Mouse (Mus musculus): ENCODE data around the gene Ms4a18. TPM values are rescaled to one million over a fixed set of nuclear protein-coding genes. Genes with fewer than 3 reads are reported as not detected.

Ms4a18 gene
- polyA plus RNA-seq, 1 experiment from 2014 or later = not detected

- Histone ChIP-seq H3K9ac (no peak overlapping the region), H3K4me1 (0 out of 2 replicates have a peak, but pooled peaks cover 5% of the 10 kb centered on the region), H3K36me3 (no peaks in the 10 kb centered on the region), H3K4me3 (no peak overlapping the region), H3K4me2 (no peak overlapping the region), H3K27me3 (no peaks in the 10 kb centered on the region), H3K27ac (no peak overlapping the region), H3K9me3 (no peaks in the 10 kb centered on the region)
- no peak for ATAC-seq (ENCODE audit: borderline replicate concordance, extremely low read depth, low FRiP score, low TSS enrichment)
- WGBS = 83% methylated on average over 5 of the region's 5 CpGs
Measured at GRCm38 (mm10) chr19:10980210-10980609, 37.6 kb downstream of the Ms4a18 start.

DNA sequence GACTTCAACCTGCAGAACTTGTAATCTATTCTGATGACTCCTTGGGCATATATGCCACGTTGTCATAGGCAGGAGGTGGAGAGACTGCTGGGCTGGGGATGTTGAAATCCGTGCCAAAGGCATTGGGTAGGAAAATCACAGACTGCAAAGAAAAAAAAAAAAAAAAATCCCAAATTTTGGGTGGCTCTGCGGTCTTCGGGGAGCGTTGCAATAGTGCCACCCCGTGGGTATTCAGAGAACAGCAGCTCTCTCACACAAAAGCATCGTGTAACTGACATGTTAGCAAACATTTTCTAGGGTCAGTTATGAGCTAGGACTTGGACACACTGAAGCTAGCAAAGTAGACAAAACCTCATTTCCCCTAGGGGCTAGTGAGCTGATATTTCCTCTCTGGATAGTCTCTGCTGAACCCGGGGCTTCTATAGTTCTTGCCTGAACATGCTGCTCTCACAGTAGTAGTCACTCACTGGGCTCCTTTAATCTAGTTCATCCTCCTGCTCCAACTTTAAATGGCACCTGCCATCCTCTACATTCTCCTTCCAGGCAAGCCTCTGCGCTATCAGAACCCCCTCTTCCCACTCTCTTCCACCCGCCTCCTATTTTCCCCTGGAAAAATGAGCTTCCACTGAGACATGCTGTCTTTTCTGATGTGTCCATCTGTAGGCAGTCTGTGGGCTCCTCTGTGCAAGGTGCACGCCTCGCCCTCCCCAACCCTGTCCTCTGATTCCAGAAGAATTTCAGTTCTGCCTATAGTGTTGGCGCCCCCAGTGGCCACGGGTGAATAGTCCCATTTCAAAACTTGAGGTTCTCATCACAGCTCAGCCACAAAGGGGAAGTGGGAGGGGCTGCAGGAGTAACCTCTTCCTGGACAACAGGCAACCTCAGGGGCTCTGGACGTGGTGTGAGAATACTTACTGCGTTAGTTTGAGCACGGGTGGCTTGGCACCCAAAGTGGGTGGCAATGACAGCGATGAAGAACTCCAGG is 38.4 kb downstream of the Ms4a18 start:
- peak; percentile 47; the same call in 1 of the 2 replicates for ATAC-seq (ENCODE audit: borderline replicate concordance, extremely low read depth, low FRiP score, low TSS enrichment)
- 11% methylated on average over 18 of the region's 18 CpGs for WGBS
- Histone ChIP-seq H3K4me1 (peaks cover 7% of the 10 kb centered on the region), H3K27me3 (no peaks in the 10 kb centered on the region), H3K27ac (no peak overlapping the region), H3K9me3 (no peaks in the 10 kb centered on the region), H3K4me3 (no peak overlapping the region), H3K4me2 (peak overlapping the region; percentile 31; the same call in 1 of the 2 replicates), H3K9ac (no peak overlapping the region), H3K36me3 (no peaks in the 10 kb centered on the region)

DNA sequence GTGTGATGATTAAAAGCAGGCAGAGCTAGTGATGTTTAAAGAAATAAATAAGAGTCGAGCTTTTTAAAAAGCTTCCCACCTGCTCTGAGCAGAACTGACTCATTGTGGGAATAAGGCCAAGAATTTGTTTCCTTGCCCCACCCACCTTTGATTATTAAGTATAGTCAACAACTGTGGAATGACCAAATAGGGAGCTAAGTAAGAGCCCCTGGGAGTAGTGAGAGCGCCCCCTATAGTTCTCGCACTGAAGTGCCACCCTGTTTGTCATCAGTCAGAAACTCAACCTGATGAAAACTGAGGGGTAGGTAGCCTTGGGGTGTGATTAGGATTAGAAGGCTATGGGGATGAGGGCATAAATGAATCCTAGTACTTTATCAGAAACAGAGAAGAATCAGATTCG is 41.5 kb downstream of the Ms4a18 start:
- ATAC-seq (ENCODE audit: borderline replicate concordance, extremely low read depth, low FRiP score, low TSS enrichment) = no peak
- 34% methylated on average over 4 of the region's 4 CpGs for WGBS
- H3K9ac ChIP-seq = no peak overlapping the region
- no peak overlapping the region for H3K4me3 ChIP-seq
- no peak overlapping the region for H3K4me2 ChIP-seq
- no peaks in the 10 kb centered on the region for H3K36me3 ChIP-seq
- H3K9me3 ChIP-seq = no peaks in the 10 kb centered on the region
- H3K27me3 ChIP-seq = no peaks in the 10 kb centered on the region
- no peak overlapping the region for H3K27ac ChIP-seq
- H3K4me1 ChIP-seq = peaks cover 15% of the 10 kb centered on the region

- no peaks in the 10 kb centered on the region for H3K9me3 ChIP-seq
- H3K4me1 ChIP-seq = peaks cover 15% of the 10 kb centered on the region
- H3K36me3 ChIP-seq = no peaks in the 10 kb centered on the region
- no peak overlapping the region for H3K4me2 ChIP-seq
- H3K9ac ChIP-seq = no peak overlapping the region
- ATAC-seq (ENCODE audit: borderline replicate concordance, extremely low read depth, low FRiP score, low TSS enrichment) = no peak
- no peak overlapping the region for H3K4me3 ChIP-seq
- H3K27ac ChIP-seq = no peak overlapping the region
- H3K27me3 ChIP-seq = no peaks in the 10 kb centered on the region
- WGBS = 77% methylated on average over 2 of the region's 2 CpGs
Measured at GRCm38 (mm10) chr19:10975187-10975586, 42.6 kb downstream of the Ms4a18 start.

DNA sequence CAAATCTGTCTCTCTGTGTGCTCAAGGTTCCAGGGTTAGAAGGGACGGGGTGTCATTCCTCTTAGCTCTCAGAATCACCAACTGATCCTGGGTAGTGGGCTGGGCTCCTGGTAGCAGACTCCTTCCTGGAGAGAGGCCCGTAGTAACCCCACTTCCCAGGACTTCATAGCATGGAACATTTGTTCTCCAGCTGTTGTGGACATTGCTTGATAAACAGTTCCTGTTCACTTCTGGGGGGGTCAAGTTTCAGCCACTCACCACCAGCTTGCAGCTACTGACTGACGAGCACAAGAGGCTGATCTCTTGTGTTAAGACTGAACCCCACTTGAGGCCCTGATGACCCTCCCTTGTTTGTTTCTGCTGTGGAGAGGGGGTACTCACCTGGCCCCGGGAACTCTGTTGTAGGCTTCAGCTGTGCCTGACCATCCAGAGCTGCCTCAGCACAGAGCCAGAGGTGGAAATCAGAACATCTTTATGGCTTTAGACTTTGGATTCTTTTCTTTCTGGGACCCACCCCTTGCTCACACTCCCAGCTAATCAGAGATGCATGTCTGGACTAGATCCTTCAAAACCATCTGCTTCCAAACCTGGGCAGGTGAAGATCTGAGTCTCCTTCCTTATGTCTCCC is 43.5 kb downstream of the Ms4a18 start, which contains the start of gene Ms4a10:
Ms4a10 (minus strand) TSS at position 433 of the 628 bp plus-strand sequence.
- Histone ChIP-seq H3K4me2 (no peak within 1 kb of the TSS), H3K9me3 (no peaks in the 10 kb centered on the region), H3K36me3 (no peaks in the 10 kb centered on the region), H3K27ac (no peak within 1 kb of the TSS), H3K27me3 (no peaks in the 10 kb centered on the region), H3K4me3 (no peak within 1 kb of the TSS), H3K9ac (no peak within 1 kb of the TSS), H3K4me1 (peaks cover 12% of the 10 kb centered on the region)
- 11% methylated on average over 4 of the region's 4 CpGs for WGBS
- ATAC-seq (ENCODE audit: borderline replicate concordance, extremely low read depth, low FRiP score, low TSS enrichment) = 0 out of 2 replicates have a peak, but pooled peaks have one; percentile 12

- no peaks in the 10 kb centered on the region for H3K36me3 ChIP-seq
- no peak for ATAC-seq (ENCODE audit: borderline replicate concordance, extremely low read depth, low FRiP score, low TSS enrichment)
- H3K9me3 ChIP-seq = no peaks in the 10 kb centered on the region
- H3K4me2 ChIP-seq = no peak overlapping the region
- 41% methylated on average over 2 of the region's 2 CpGs for WGBS
- no peaks in the 10 kb centered on the region for H3K27me3 ChIP-seq
- no peak overlapping the region for H3K27ac ChIP-seq
- H3K9ac ChIP-seq = no peak overlapping the region
- H3K4me1 ChIP-seq = peaks cover 10% of the 10 kb centered on the region
- no peak overlapping the region for H3K4me3 ChIP-seq
Measured at GRCm38 (mm10) chr19:10973187-10973586, 44.6 kb downstream of the Ms4a18 start.

DNA sequence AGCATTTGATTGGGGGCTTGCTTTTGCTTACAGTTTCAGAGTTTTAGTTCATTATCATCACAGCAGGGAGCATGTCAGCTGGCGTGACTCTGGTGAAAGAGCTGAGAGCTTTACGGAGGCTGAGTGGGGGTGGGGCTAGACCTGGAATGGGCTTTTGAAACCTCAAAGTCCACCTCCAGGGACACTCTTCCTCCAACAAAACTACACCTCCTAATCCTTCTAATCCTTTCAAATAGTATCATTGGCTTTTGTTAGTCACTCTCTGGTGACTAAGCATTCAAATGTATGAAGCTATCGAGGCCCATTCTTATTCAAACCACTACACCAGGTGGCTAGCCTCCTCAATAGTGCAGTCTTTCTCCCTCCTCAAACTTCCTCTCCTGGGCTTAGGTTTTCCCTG is 45.2 kb downstream of the Ms4a18 start:
- Histone ChIP-seq H3K27me3 (no peaks in the 10 kb centered on the region), H3K36me3 (no peaks in the 10 kb centered on the region), H3K4me2 (no peak overlapping the region), H3K4me3 (no peak overlapping the region), H3K9me3 (no peaks in the 10 kb centered on the region), H3K9ac (no peak overlapping the region), H3K4me1 (peaks cover 10% of the 10 kb centered on the region), H3K27ac (no peak overlapping the region)
- 65% methylated on average over 3 of the region's 3 CpGs for WGBS
- no peak for ATAC-seq (ENCODE audit: borderline replicate concordance, extremely low read depth, low FRiP score, low TSS enrichment)

- Histone ChIP-seq H3K27me3 (no peaks in the 10 kb centered on the region), H3K9ac (no peak overlapping the region), H3K36me3 (no peaks in the 10 kb centered on the region), H3K4me2 (no peak overlapping the region), H3K4me3 (no peak overlapping the region), H3K27ac (no peak overlapping the region), H3K9me3 (no peaks in the 10 kb centered on the region), H3K4me1 (peaks cover 10% of the 10 kb centered on the region)
- ATAC-seq (ENCODE audit: borderline replicate concordance, extremely low read depth, low FRiP score, low TSS enrichment) = no peak
- 54% methylated on average over 3 of the region's 3 CpGs for WGBS
Measured at GRCm38 (mm10) chr19:10970457-10970856, 47.4 kb downstream of the Ms4a18 start.

DNA sequence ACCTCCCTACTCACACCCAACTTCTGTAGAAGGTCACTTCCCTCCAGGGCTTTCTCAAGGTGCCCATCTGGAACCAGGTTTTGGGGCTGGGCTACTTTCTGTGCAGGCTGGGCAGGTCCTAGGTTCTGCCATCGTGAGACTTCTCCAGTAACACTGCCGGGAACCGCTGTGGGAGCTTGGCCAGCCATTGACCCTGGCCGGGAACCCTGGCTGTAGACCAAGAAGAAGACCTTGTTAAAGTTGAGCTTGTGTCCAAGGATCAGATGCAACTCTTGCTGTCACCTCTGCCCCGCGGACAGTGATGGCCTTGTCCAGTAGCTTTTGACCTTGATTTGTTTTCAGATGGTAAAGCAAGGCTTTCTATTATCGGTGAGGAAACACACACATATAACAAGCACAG is 49.3 kb downstream of the Ms4a18 start:
- no peak for ATAC-seq (ENCODE audit: borderline replicate concordance, extremely low read depth, low FRiP score, low TSS enrichment)
- H3K36me3 ChIP-seq = no peaks in the 10 kb centered on the region
- H3K9me3 ChIP-seq = no peaks in the 10 kb centered on the region
- no peak overlapping the region for H3K9ac ChIP-seq
- H3K4me3 ChIP-seq = no peak overlapping the region
- H3K4me2 ChIP-seq = no peak overlapping the region
- H3K27me3 ChIP-seq = no peaks in the 10 kb centered on the region
- H3K4me1 ChIP-seq = no peaks in the 10 kb centered on the region
- no peak overlapping the region for H3K27ac ChIP-seq
- 82% methylated on average over 7 of the region's 7 CpGs for WGBS

DNA sequence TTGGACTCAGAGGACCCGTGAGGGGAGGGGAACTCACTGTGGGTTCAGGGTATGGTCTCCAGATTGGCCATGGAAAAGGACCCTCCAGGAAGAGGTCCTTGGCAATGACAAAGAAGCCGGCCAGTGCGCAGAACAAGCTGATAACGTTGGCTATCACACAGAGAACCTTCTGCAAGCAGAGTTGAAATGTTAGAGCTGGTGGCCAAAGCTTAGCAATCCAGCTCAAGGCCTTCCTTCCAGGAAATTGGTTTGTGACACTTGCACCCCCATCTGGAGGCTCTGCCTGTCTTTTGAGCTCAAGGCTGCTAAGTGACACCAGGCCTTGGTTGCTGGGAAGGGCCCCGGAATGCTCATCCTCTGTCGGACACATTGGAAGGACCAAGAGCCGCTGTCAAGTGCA is 52.1 kb downstream of the Ms4a18 start:
- ATAC-seq (ENCODE audit: borderline replicate concordance, extremely low read depth, low FRiP score, low TSS enrichment) = no peak
- 82% methylated on average over 7 of the region's 7 CpGs for WGBS
- H3K4me2 ChIP-seq = no peak overlapping the region

GRCm38 (mm10) chr19:10959978-10960346 is 57.9 kb downstream of the Ms4a18 start:
- Histone ChIP-seq H3K9ac (no peak overlapping the region), H3K4me1 (peaks cover 2% of the 10 kb centered on the region; the same call in 1 of the 2 replicates), H3K4me2 (no peak overlapping the region), H3K27me3 (peaks cover 4% of the 10 kb centered on the region; the same call in 1 of the 2 replicates), H3K9me3 (no peaks in the 10 kb centered on the region), H3K27ac (no peak overlapping the region), H3K36me3 (no peaks in the 10 kb centered on the region), H3K4me3 (no peak overlapping the region)
- 0 out of 2 replicates have a peak, but pooled peaks have one; percentile 28 for ATAC-seq (ENCODE audit: borderline replicate concordance, extremely low read depth, low FRiP score, low TSS enrichment)
- 36% methylated on average over 12 of the region's 12 CpGs for WGBS

More for the DNA sequence above, 52.1 kb downstream of the Ms4a18 start:
- Histone ChIP-seq H3K27ac (no peak overlapping the region), H3K4me3 (no peak overlapping the region), H3K36me3 (no peaks in the 10 kb centered on the region), H3K4me1 (no peaks in the 10 kb centered on the region), H3K27me3 (no peaks in the 10 kb centered on the region), H3K9ac (no peak overlapping the region), H3K9me3 (no peaks in the 10 kb centered on the region)

Data from lung, embryonic 15.5 days (tissue).